Mouse (Mus musculus) liver, postnatal 0 days (tissue): ENCODE measurements at regions not wholly inside any gene's neighbourhood (a gene's known extent, or its start where the extent isn't known, plus 50 kb on each side); places are given as distances from the start of the nearest gene placed in this dataset.

Experiments used
- ATAC-seq: fragments of 200-750 bp; cut with Nextera tagmentation; 2 replicates; pipeline ENCODE4 v1.8.0; 2017; ENCODE audit warnings: mild to moderate bottlenecking, moderate library complexity
- DNase-seq: peaks from one replicate; pipeline ENCODE4 v3.0.0-alpha.2; 2016
- H3K27ac ChIP-seq: fragments of 300-500 bp; sonication (generic); 2 replicates; pipeline ENCODE4 v1.5.1; 2014; ENCODE audit warnings: antibody characterized with exemption, moderate library complexity, mild to moderate bottlenecking, low read depth
- H3K27me3 ChIP-seq: fragments of 300-500 bp; sonication (generic); 2 replicates; pipeline ENCODE4 v1.6.1; 2014; ENCODE audit warnings: low read length, control low read depth, mixed read lengths; ENCODE audit not compliant: insufficient read depth
- H3K36me3 ChIP-seq: fragments of 300-500 bp; sonication (generic); replicated peaks from 2 replicates; pipeline ENCODE4 v1.6.1; 2014; ENCODE audit warnings: mild to moderate bottlenecking, control low read depth, low read length, moderate library complexity, mixed read lengths; ENCODE audit not compliant: insufficient read depth
- H3K4me1 ChIP-seq: fragments of 300-500 bp; sonication (generic); 2 replicates; pipeline ENCODE4 v1.6.1; 2014; ENCODE audit warnings: antibody characterized with exemption, mild to moderate bottlenecking, control low read depth; ENCODE audit not compliant: insufficient read depth
- H3K4me2 ChIP-seq: fragments of 300-500 bp; sonication (generic); 2 replicates; pipeline ENCODE4 v1.6.1; 2014; ENCODE audit warnings: low read depth, mild to moderate bottlenecking, low read length, moderate library complexity, mixed read lengths
- H3K4me3 ChIP-seq: fragments of 300-500 bp; sonication (generic); 2 replicates; pipeline ENCODE4 v1.5.1; 2014; ENCODE audit warnings: low read depth, low read length
- H3K9ac ChIP-seq: fragments of 300-500 bp; sonication (generic); replicated peaks from 2 replicates; pipeline ENCODE4 v1.6.1; 2014; ENCODE audit warnings: mild to moderate bottlenecking, moderate library complexity
- H3K9me3 ChIP-seq: fragments of 300-500 bp; sonication (generic); 2 replicates; pipeline ENCODE4 v1.6.1; 2016; ENCODE audit warnings: mild to moderate bottlenecking, control low read depth, low read length, mixed read lengths
- CTCF ChIP-seq: sonication (generic); IDR thresholded peaks from 2 replicates; pipeline ENCODE4 v1.5.1; 2016; ENCODE audit warnings: antibody characterized with exemption, low read depth
- EP300 ChIP-seq: IDR thresholded peaks from 2 replicates; pipeline ENCODE4 v1.6.1; 2016; ENCODE audit warnings: antibody characterized with exemption, low read depth, mild to moderate bottlenecking
- WGBS: fragments of 180-500 bp; shearing (Covaris S2); extraction: QIAGEN DNeasy Blood & Tissue Kit; methylation state at CpG from one replicate; pipeline ENCODE4 v1.1.7; 2014; ENCODE audit not compliant: insufficient replicate concordance; 5-methylcytosine and 5-hydroxymethylcytosine counted together

GRCm38 (mm10) chr5:133267887-133268286 is 724.7 kb upstream of the Auts2 start:
- no peaks in the 10 kb centered on the region for H3K27me3 ChIP-seq
- no peak overlapping the region for H3K27ac ChIP-seq
- H3K9ac ChIP-seq, result no peak overlapping the region
- 84% methylated on average over 7 of the region's 7 CpGs for WGBS
- H3K9me3 ChIP-seq, result no peaks in the 10 kb centered on the region
- ATAC-seq (no peak), DNase-seq (no peak)
- no peaks in the 10 kb centered on the region for H3K36me3 ChIP-seq
- no peak overlapping the region for H3K4me2 ChIP-seq
- no peak for TF ChIP-seq CTCF
- TF ChIP-seq EP300, result no peak
- no peak overlapping the region for H3K4me3 ChIP-seq
- no peaks in the 10 kb centered on the region for H3K4me1 ChIP-seq

GRCm38 (mm10) chr5:133267356-133267755 is 724.2 kb upstream of the Auts2 start:
- no peak overlapping the region for H3K27ac ChIP-seq
- TF ChIP-seq CTCF, result no peak
- H3K27me3 ChIP-seq, result no peaks in the 10 kb centered on the region
- no peak overlapping the region for H3K4me2 ChIP-seq
- H3K9me3 ChIP-seq, result no peaks in the 10 kb centered on the region
- no peaks in the 10 kb centered on the region for H3K36me3 ChIP-seq
- H3K4me1 ChIP-seq, result no peaks in the 10 kb centered on the region
- no peak overlapping the region for H3K4me3 ChIP-seq
- ATAC-seq, result no peak
- 78% methylated on average over 2 of the region's 2 CpGs for WGBS
- DNase-seq, result no peak
- no peak overlapping the region for H3K9ac ChIP-seq

GRCm38 (mm10) chr5:133264976-133265375 is 721.8 kb upstream of the Auts2 start:
- Histone ChIP-seq H3K4me3 (no peak overlapping the region), H3K9ac (no peak overlapping the region), H3K27me3 (no peaks in the 10 kb centered on the region), H3K9me3 (no peaks in the 10 kb centered on the region), H3K4me2 (no peak overlapping the region), H3K36me3 (no peaks in the 10 kb centered on the region), H3K4me1 (no peaks in the 10 kb centered on the region), H3K27ac (no peak overlapping the region)
- no peak for DNase-seq
- TF ChIP-seq CTCF, result no peak
- TF ChIP-seq EP300, result no peak
- ATAC-seq, result no peak
- 78% methylated on average over 7 of the region's 7 CpGs for WGBS

- Histone ChIP-seq H3K9ac (no peak overlapping the region), H3K4me3 (no peak overlapping the region), H3K27me3 (no peaks in the 10 kb centered on the region), H3K4me1 (no peaks in the 10 kb centered on the region), H3K27ac (no peak overlapping the region), H3K36me3 (no peaks in the 10 kb centered on the region), H3K4me2 (no peak overlapping the region), H3K9me3 (no peaks in the 10 kb centered on the region)
- ATAC-seq (no peak), DNase-seq (no peak)
- WGBS, result 65% methylated on average over 3 of the region's 3 CpGs
- TF ChIP-seq EP300 (no peak), CTCF (no peak)
Measured at GRCm38 (mm10) chr5:133218801-133219200, 675.7 kb upstream of the Auts2 start.

GRCm38 (mm10) chr5:133198546-133198945 is 655.4 kb upstream of the Auts2 start:
- Histone ChIP-seq H3K36me3 (no peaks in the 10 kb centered on the region), H3K4me2 (no peak overlapping the region), H3K27me3 (no peaks in the 10 kb centered on the region), H3K4me1 (no peaks in the 10 kb centered on the region), H3K9ac (no peak overlapping the region), H3K9me3 (no peaks in the 10 kb centered on the region), H3K4me3 (no peak overlapping the region), H3K27ac (no peak overlapping the region)
- 68% methylated on average over 1 of the region's 1 CpGs for WGBS
- TF ChIP-seq CTCF (no peak), EP300 (no peak)
- no peak for DNase-seq
- ATAC-seq, result no peak

- Histone ChIP-seq H3K36me3 (no peaks in the 10 kb centered on the region), H3K9me3 (no peaks in the 10 kb centered on the region), H3K4me2 (no peak overlapping the region), H3K27me3 (no peaks in the 10 kb centered on the region), H3K4me3 (no peak overlapping the region), H3K4me1 (no peaks in the 10 kb centered on the region), H3K9ac (no peak overlapping the region), H3K27ac (no peak overlapping the region)
- TF ChIP-seq CTCF, result no peak
- no peak for TF ChIP-seq EP300
- DNase-seq (no peak), ATAC-seq (no peak)
- 76% methylated on average over 8 of the region's 8 CpGs for WGBS
Measured at GRCm38 (mm10) chr5:133189798-133190571, 646.8 kb upstream of the Auts2 start.

GRCm38 (mm10) chr5:133175636-133176035 is 632.5 kb upstream of the Auts2 start:
- no peak overlapping the region for H3K27ac ChIP-seq

More at GRCm38 (mm10) chr5:133175636-133176035, 632.5 kb upstream of the Auts2 start:
- Histone ChIP-seq H3K4me3 (no peak overlapping the region), H3K36me3 (no peaks in the 10 kb centered on the region), H3K9me3 (no peaks in the 10 kb centered on the region), H3K27me3 (no peaks in the 10 kb centered on the region), H3K4me2 (no peak overlapping the region), H3K4me1 (no peaks in the 10 kb centered on the region), H3K9ac (no peak overlapping the region)
- DNase-seq, result no peak
- WGBS, result 74% methylated on average over 6 of the region's 6 CpGs
- TF ChIP-seq CTCF, result no peak
- no peak for TF ChIP-seq EP300
- no peak for ATAC-seq
